Mouse (Mus musculus) fibroblast of lung, adult 2 months (primary cell): Measurements from ENCODE around the gene 1700016K19Rik.

ENCODE experiments used
- DNase-seq: peaks from one replicate; pipeline ENCODE4 v3.0.0-alpha.2; 2011; ENCODE audit warnings: low read depth

Gene 1700016K19Rik

GRCm38 (mm10) chr11:75999440-76000155 lies at the start of gene 1700016K19Rik:
1700016K19Rik (plus strand) TSS chr11:75999912.
- peak; percentile 45 for DNase-seq

DNA sequence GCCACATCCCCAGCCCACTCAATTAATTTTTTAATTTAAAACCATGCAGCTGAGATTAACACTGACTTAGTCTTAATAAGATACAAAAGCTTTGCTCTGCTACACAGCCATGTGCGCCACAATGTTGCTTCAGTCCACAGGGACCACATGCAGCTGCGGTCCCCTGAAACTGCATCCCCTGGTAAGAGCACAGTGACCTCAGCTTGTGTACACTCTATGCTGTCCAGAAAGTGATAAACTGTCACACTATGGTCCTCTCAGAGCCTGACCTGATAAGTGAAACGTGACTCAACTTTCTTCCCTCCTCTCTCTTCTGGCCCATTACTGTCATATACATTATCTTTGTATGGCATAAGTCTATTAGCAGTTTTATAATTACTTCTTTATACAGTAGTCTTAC lies 49.3 kb upstream of the 1700016K19Rik start:
- DNase-seq, result no peak

DNA sequence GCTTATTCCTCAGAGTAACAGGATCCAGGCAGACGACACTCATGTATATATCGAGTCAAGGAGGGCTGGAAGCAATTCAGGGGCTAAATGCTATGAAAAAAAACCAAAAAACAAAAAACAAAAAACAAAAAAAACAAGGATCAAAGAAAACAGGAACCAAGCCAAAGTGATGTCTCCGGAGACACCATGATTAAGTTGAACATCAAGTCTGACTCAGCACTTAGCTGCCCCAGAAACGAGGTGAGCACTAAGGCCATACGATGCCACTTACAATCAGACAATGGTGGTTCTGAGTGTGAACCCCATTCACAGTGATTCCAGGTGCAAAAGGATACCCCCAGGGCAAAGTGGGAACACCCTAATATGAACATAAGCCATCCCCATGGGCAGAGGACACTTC lies 47.8 kb upstream of the 1700016K19Rik start:
- DNase-seq, result no peak

DNA sequence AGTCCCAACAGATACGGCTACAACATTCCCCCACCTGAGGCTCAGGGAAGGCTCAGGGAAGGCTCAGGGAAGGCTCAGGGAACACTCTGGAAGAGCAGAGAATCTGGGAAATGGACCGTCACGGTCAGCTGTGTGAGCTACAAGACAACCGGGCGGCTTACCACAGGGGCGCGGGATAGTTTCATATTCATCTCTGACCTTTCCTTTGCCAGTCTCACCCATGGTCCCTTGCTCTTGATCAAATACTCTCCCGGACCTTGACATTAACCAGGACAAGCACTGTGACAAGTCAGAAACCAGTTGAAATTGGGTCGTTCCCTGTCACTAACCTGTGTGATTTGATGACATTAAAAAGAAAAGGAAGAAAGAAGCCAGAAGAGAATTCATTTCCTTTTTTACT lies 44.8 kb upstream of the 1700016K19Rik start:
- no peak for DNase-seq

DNA sequence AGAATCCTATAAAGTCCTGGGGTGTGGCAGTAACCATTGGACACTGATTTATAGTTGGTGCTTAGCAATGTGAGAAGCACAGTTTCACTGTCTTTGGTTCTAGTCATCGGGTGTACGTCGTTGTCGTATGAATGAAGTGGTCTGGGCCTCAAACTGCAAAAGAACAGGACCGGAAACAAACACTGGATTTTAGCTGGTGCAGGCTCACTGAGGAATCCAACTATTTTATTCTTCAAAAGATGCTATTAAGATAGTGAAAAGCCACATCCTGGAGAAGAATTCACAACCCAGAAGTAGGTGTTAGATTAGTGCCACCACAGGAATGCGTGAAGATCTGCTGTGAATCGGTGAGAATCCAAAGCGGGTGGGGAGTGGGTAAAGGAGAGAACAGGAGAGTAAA lies 43.1 kb upstream of the 1700016K19Rik start:
- DNase-seq, result no peak

- DNase-seq, result no peak
Observed at GRCm38 (mm10) chr11:75957124-75957832, 42.4 kb upstream of the 1700016K19Rik start.

GRCm38 (mm10) chr11:75961782-75962181 lies 37.9 kb upstream of the 1700016K19Rik start:
- no peak for DNase-seq

GRCm38 (mm10) chr11:75963730-75964475 lies 35.8 kb upstream of the 1700016K19Rik start:
- no peak for DNase-seq

- no peak for DNase-seq
Observed at GRCm38 (mm10) chr11:75964476-75964730, 35.3 kb upstream of the 1700016K19Rik start.

- no peak for DNase-seq
Observed at GRCm38 (mm10) chr11:75965674-75966400, 33.9 kb upstream of the 1700016K19Rik start.

DNA sequence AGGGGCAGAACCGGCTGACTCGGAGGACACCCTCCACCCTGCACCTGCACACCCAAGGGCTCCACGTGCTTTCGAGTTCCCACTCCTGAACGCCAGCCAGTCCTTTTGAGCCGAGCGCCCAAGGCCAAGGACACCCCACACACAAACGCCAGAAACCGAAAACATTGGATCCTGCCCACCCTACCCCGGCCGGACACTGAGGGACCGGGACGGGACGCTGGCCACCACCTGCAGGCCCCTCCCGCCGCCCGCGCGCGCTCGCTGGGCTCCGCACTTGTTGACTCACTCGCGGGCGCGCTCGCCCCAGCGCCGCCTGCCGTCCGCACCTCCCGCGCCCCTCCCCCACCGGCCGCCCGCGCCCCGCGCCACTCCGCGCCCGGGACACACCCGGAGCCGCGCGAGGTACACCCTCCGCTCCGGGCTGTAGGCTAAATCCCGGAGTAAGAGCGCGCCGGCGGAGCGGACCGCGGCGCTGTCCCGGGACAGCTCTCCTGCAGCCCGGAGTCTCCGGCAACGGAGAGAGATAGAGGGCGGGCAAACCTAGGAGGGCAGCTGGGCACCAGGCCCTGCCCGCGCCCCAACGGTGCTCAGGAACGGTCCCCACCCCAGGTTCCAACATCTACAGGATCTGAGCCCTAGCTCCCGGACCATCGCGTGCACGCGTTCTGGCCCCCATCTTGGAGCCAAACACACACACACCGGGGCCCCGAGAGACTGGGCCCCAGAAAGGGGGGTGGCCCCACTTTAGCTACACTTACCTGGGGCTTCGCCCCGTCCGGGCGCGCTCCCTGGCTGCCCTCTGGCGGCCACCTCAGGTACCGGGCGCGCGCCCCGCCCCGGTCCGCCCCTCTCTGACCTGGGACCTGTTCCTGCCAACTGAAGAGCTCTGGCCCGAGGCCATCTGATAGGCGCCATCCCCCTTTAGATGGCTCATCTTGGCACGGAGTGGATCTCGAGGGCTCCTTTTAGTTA lies 33.0 kb upstream of the 1700016K19Rik start:
- no peak for DNase-seq

DNA sequence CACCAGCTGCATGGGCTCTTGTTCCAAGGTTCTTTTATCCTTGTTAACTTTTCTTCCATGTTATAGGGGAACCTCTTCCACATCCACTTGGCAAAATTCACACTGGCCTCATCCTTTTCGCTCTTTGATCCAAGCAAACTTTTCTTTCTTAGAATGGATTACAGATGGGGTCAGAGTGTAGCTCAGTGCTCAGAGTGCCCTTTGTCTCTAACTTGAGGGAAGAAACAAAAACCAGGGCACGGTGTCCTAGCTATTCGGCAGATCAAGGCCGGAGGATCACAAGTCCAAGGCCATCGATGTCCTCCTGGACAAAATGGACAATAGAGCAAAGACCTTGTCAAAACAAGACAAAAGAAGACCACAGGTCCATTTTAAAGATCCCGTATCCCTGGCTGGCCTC lies 31.0 kb upstream of the 1700016K19Rik start:
- no peak for DNase-seq

- no peak for DNase-seq
Observed at GRCm38 (mm10) chr11:75970629-75971028, 29.1 kb upstream of the 1700016K19Rik start.

- DNase-seq, result no peak
Observed at GRCm38 (mm10) chr11:75972188-75972587, 27.5 kb upstream of the 1700016K19Rik start.

DNA sequence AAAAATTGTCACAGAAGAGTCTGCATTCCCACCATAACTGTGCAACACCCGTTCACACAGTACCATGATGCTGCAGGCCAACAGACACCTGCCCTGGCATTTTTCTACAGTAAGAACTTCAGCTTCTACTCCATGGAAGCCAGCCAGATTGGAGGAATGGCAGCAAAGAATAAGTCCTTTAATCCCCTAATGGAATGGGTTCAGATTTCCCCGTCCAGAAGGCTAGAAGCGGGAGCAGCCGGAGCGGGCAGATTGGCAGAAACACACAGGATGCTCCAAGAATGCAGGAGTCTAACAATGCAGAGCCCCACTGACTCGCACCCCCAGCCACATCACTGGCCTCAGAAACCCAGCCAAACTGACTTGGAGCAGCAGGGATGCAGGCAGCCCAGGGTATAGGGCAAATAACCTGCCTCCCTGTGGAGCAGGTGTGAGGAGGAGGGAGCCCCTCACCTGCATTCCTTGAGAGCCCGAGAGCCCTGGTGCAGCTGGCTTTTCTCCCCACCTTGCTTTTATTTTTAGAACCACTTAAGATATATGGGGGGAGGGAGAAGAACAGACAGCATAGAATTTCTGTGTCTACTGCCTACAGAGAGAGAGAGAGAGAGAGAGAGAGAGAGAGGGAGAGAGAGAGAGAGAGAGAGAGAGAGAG lies 26.7 kb upstream of the 1700016K19Rik start:
- DNase-seq, result no peak

GRCm38 (mm10) chr11:75973988-75974387 lies 25.7 kb upstream of the 1700016K19Rik start:
- no peak for DNase-seq

DNA sequence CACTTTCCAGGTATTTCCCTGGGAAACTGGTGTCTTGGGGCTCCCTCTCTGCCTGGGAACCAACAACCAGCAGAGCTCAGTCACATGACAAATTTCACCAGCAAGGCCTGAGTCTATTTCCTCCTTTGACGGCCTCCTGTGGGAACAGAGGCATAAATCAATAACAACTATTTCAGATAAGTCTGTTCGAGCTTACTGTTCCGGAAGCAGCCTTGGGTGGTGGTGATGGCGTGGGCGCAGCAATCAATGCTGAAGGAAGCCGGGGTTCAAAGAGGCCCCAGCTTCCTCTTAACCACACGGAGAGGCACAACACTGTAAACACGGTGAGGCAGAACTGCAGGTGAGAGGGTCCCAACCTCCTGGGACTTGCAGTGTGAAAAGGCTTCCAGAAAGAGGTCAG lies 23.0 kb upstream of the 1700016K19Rik start:
- DNase-seq, result no peak

- DNase-seq, result no peak
Observed at GRCm38 (mm10) chr11:75978051-75978450, 21.7 kb upstream of the 1700016K19Rik start.

GRCm38 (mm10) chr11:75980413-75980812 lies 19.3 kb upstream of the 1700016K19Rik start:
- DNase-seq, result no peak

- DNase-seq, result no peak
Observed at GRCm38 (mm10) chr11:75983194-75983593, 16.5 kb upstream of the 1700016K19Rik start.

GRCm38 (mm10) chr11:75984581-75984980 lies 15.1 kb upstream of the 1700016K19Rik start:
- DNase-seq, result no peak
